Mouse (Mus musculus) bone marrow, adult 2 months (tissue): ENCODE data around the gene Hfm1.

Experiments used
- CTCF ChIP-seq: fragments of 200-500 bp; IDR thresholded peaks from 2 replicates; pipeline ENCODE4 v1.5.1; 2011; ENCODE audit warnings: low read length, control low read depth; ENCODE audit not compliant: control insufficient read depth, insufficient read depth
- POLR2A ChIP-seq: fragments of 200-500 bp; IDR thresholded peaks from 2 replicates; pipeline ENCODE4 v1.6.1; 2011; ENCODE audit warnings: low read depth, mild to moderate bottlenecking, control low read depth, low read length, borderline replicate concordance; ENCODE audit not compliant: control insufficient read depth

DNA sequence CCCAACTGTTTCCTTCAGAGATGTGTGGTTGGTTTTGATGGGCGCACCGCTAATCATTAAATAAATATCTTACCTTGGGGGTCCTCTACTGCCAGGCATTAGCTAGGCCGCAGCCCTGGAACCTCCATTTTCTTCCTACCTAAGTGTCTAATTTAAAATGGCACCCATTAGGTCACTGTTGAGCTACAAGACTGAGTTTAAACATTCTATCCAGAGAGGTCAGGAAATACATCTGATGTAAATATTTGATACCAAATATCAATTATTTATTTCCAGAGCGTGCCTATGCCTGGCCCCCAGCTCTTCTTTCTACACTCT, 207 bp upstream of the Hfm1 start:
- TF ChIP-seq CTCF (no peak), POLR2A (no peak)
